Mouse (Mus musculus) thymus, adult 2 months (tissue): ENCODE measurements at regions not wholly inside any gene's neighbourhood (a gene's known extent, or its start where the extent isn't known, plus 50 kb on each side); places are given as distances from the start of the nearest gene placed in this dataset.

ENCODE experiments used
- CTCF ChIP-seq: fragments of 200-500 bp; IDR thresholded peaks from 2 replicates; pipeline ENCODE4 v1.5.1; 2012; ENCODE audit warnings: mild to moderate bottlenecking, control low read depth, low read length, moderate library complexity, borderline replicate concordance; ENCODE audit not compliant: control insufficient read depth, poor library complexity, insufficient read depth; ENCODE audit errors: extremely low read depth
- POLR2A ChIP-seq: fragments of 200-500 bp; IDR thresholded peaks from 2 replicates; pipeline ENCODE4 v1.6.1; 2012; ENCODE audit warnings: mild to moderate bottlenecking, low read length, control low read depth, moderate library complexity; ENCODE audit not compliant: control insufficient read depth, poor library complexity, insufficient read depth; ENCODE audit errors: extremely low read depth

DNA sequence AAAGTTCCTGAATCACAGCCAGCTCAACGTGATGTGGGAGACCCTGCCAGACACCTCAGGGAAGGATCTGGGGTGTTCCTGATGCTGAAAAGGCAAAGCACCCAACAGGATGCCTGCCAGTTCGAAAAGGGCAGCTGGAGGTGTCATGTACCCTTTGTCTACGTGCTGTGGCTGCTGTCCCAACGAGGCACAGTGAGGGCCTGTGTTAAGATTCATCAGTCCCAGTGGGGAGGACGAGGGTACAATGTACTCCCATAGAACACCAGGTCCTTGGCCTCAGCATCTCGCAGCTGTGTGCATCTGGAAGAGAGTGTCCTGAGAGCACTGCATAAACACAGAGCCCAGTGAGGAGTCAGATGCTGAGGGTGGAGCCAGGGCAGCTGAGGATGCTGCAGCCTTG lies 456.5 kb downstream of the Prdm2 start:
- TF ChIP-seq POLR2A, result no peak
- TF ChIP-seq CTCF, result no peak
